Mouse (Mus musculus) stomach, embryonic 14.5 days (tissue): ENCODE data around the gene Sergef. TPM values are rescaled to one million over a fixed set of nuclear protein-coding genes. Genes with fewer than 3 reads are reported as not detected.

Experiments used
- ATAC-seq: fragments of 200-750 bp; cut with Nextera tagmentation; 2 replicates; pipeline ENCODE4 v1.8.0; 2017; ENCODE audit warnings: low read depth, moderate TSS enrichment; ENCODE audit not compliant: insufficient number of reproducible peaks, insufficient read depth, low FRiP score
- H3K27ac ChIP-seq: fragments of 300-500 bp; sonication (generic); 2 replicates; pipeline ENCODE4 v1.5.1; 2014; ENCODE audit warnings: mild to moderate bottlenecking, low read length, moderate library complexity, mixed read lengths
- H3K27me3 ChIP-seq: fragments of 300-500 bp; sonication (generic); 2 replicates; pipeline ENCODE4 v1.6.1; 2014; ENCODE audit warnings: low read length, control low read depth, mixed read lengths; ENCODE audit not compliant: control insufficient read depth, insufficient read depth
- H3K36me3 ChIP-seq: fragments of 300-500 bp; sonication (generic); 2 replicates; pipeline ENCODE4 v1.6.1; 2014; ENCODE audit warnings: mild to moderate bottlenecking, control low read depth, low read length, moderate library complexity, mixed read lengths; ENCODE audit not compliant: control insufficient read depth, insufficient read depth
- H3K4me1 ChIP-seq: fragments of 300-500 bp; sonication (generic); 2 replicates; pipeline ENCODE4 v1.6.1; 2014; ENCODE audit warnings: low read length, control low read depth, mixed read lengths; ENCODE audit not compliant: control insufficient read depth, insufficient read depth
- H3K4me2 ChIP-seq: fragments of 300-500 bp; sonication (generic); replicated peaks from 2 replicates; pipeline ENCODE4 v1.6.1; 2014; ENCODE audit warnings: low read depth, low read length, control low read depth
- H3K4me3 ChIP-seq: fragments of 300-500 bp; sonication (generic); 2 replicates; pipeline ENCODE4 v1.5.1; 2014; ENCODE audit warnings: low read depth, low read length, control low read depth
- H3K9ac ChIP-seq: fragments of 300-500 bp; sonication (generic); replicated peaks from 2 replicates; pipeline ENCODE4 v1.6.1; 2014; ENCODE audit warnings: low read depth, mild to moderate bottlenecking, control low read depth, low read length, moderate library complexity, mixed read lengths
- H3K9me3 ChIP-seq: fragments of 300-500 bp; sonication (generic); 2 replicates; pipeline ENCODE4 v1.6.1; 2016; ENCODE audit warnings: low read depth, low read length, control low read depth; ENCODE audit not compliant: control insufficient read depth
- WGBS: fragments of 180-500 bp; shearing (Covaris S2); extraction: QIAGEN DNeasy Blood & Tissue Kit; methylation state at CpG from one replicate; pipeline ENCODE4 v1.1.7; 2014; 5-methylcytosine and 5-hydroxymethylcytosine counted together
- polyA plus RNA-seq: library from polyadenylated mRNA; unstranded; fragments of >200 nt; fragmentation: Nextera tagmentation; extraction: Ambion mirVana; gene quantifications from 2 replicates; pipeline ENCODE4 v1.2.1, GENCODE M21; 2014

Gene Sergef
- polyA plus RNA-seq, 1 experiment from 2014 or later, result 18.4 TPM

DNA sequence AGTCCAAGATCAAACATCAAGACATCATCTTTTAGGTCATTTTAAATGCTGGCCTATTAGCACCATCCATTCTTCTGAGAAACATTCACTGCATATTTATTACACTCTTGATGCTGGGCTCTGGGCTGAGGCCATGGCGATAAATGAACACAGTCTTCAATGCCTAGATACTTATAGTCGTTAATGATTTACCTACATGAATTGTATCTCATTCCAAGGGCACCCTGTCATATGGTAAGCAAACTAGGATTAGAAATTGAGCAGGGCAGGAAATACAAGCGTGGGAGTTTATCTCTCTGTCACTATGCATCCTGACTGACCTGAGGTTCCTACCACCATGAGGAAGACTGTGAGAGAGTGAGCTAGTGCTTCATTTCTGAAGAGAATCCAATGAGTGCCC lies 170.1 kb downstream of the Sergef start:
- no peaks in the 10 kb centered on the region for H3K36me3 ChIP-seq
- H3K27ac ChIP-seq, result no peak overlapping the region
- WGBS, result 62% methylated on average over 3 of the region's 3 CpGs
- no peak overlapping the region for H3K4me2 ChIP-seq
- H3K9ac ChIP-seq, result no peak overlapping the region
- ATAC-seq, result no peak
- H3K4me1 ChIP-seq, result 0 out of 2 replicates have a peak, but pooled peaks cover 3% of the 10 kb centered on the region
- no peaks in the 10 kb centered on the region for H3K27me3 ChIP-seq
- no peak overlapping the region for H3K4me3 ChIP-seq
- H3K9me3 ChIP-seq, result no peaks in the 10 kb centered on the region

DNA sequence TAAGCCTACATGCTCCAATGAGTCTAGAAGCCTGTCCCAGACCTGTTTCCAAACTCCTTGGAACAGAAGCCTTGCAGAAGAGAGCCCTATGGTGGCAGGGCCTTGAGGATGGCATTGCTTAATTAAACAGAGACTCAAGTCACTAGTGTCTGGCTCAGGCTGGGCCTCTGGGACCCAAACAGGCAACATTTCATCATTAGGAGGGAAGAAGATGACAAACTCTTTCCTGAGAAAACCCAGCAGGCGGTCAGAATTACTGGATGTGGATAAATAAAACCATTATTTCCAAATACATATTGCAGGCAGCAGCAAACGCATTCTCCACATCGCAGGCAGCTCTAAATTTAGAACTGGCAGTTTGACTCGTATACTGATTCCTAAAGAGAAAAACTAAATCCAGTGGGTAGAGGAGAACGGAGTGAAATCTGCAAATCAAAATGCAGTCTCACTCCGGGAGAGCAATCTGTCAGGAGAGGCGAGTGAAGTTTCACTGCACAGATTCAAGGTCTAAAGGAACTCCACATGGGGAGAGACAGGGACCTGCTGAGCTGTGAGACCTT lies 173.1 kb downstream of the Sergef start:
- no peak for ATAC-seq
- 51% methylated on average over 7 of the region's 7 CpGs for WGBS
- H3K4me2 ChIP-seq, result no peak overlapping the region

DNA sequence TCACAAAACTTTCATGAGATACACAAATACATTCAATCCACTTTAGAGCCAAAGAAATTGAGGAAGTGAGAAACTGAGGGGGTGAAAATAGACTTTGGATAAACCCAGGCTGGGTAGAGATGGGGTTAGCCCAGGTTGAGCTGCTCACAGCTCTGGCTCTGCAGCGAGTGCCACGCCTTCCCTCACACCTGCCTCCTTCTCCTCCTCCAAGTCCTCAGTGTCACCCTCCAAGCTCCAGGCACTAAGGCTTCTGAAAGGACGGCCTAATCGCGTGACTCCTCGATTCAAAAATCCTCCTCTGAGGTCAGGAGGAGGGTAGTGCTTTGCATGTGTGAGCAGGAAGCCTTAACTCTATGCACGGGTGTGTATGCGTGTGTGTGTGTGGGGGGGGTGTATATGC lies 176.5 kb downstream of the Sergef start:
- Histone ChIP-seq H3K4me2 (no peak overlapping the region), H3K4me1 (0 out of 2 replicates have a peak, but pooled peaks cover 3% of the 10 kb centered on the region), H3K9ac (no peak overlapping the region), H3K27ac (no peak overlapping the region), H3K36me3 (no peaks in the 10 kb centered on the region), H3K9me3 (no peaks in the 10 kb centered on the region), H3K4me3 (no peak overlapping the region), H3K27me3 (no peaks in the 10 kb centered on the region)
- WGBS, result 70% methylated on average over 8 of the region's 8 CpGs
- ATAC-seq, result no peak

More for the DNA sequence above, 173.1 kb downstream of the Sergef start:
- no peaks in the 10 kb centered on the region for H3K27me3 ChIP-seq
- H3K9me3 ChIP-seq, result no peaks in the 10 kb centered on the region
- H3K4me1 ChIP-seq, result 0 out of 2 replicates have a peak, but pooled peaks cover 3% of the 10 kb centered on the region
- H3K27ac ChIP-seq, result no peak overlapping the region
- H3K9ac ChIP-seq, result no peak overlapping the region
- H3K36me3 ChIP-seq, result no peaks in the 10 kb centered on the region
- H3K4me3 ChIP-seq, result no peak overlapping the region

DNA sequence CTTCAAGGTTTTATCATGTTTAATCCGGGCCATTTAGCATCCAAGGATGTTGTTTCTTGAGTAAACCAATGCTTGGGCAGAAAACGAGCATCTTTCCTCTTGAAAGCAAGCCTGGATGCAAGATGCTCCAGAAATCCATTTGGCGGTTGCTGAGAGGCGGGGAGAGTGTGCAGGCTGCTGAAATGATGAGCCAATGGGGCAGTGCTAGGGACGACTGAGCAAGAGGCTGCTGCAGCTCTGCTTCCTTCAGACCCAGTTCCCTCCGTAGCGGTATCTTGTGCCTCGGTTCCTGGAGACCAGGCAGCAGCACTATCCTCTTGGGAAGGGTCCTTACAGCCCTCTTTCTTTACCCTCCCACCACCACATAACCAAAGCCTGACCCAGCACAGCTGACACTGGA lies 177.3 kb downstream of the Sergef start:
- Histone ChIP-seq H3K36me3 (no peaks in the 10 kb centered on the region), H3K9me3 (no peaks in the 10 kb centered on the region), H3K27me3 (no peaks in the 10 kb centered on the region), H3K4me2 (no peak overlapping the region), H3K9ac (no peak overlapping the region), H3K27ac (no peak overlapping the region), H3K4me3 (no peak overlapping the region), H3K4me1 (0 out of 2 replicates have a peak, but pooled peaks cover 3% of the 10 kb centered on the region)
- WGBS, result 67% methylated on average over 8 of the region's 8 CpGs
- ATAC-seq, result no peak

DNA sequence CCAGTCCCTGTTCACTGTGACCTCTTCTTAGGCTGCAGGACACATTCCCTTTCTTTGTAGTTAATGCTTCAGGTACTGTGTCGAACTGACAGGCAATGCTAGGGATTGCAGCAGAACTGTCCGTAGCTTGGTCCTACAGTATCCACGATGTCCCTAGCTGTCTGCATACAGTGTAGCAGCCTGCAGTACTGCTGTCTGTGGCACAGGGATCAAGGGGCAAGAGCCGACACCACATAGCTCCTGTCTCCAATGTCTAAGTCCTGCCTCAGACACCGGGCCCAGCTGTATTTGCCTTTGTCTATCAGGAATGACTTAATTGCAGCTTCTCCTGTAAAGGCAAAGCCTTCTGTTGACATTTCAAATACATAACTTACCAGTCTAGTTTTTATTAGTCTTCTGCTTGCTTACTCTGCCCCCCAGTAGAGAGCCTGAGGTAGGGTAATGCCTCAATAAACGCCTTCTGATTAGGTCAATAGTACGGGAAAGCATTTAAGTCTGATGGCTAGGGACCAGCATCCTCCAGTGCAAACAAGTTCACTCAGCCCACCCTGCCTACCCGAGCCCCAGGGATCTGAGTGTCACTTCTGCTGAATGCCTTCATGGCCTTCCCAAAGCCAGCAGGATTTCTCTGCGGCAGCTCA lies 179.9 kb downstream of the Sergef start:
- no peaks in the 10 kb centered on the region for H3K9me3 ChIP-seq
- no peak overlapping the region for H3K4me3 ChIP-seq
- WGBS, result 61% methylated on average over 9 of the region's 9 CpGs
- H3K27ac ChIP-seq, result no peak overlapping the region
- no peaks in the 10 kb centered on the region for H3K4me1 ChIP-seq
- no peak overlapping the region for H3K4me2 ChIP-seq
- H3K36me3 ChIP-seq, result no peaks in the 10 kb centered on the region
- no peaks in the 10 kb centered on the region for H3K27me3 ChIP-seq
- ATAC-seq, result 0 out of 2 replicates have a peak, but pooled peaks have one; percentile 14
- H3K9ac ChIP-seq, result no peak overlapping the region

DNA sequence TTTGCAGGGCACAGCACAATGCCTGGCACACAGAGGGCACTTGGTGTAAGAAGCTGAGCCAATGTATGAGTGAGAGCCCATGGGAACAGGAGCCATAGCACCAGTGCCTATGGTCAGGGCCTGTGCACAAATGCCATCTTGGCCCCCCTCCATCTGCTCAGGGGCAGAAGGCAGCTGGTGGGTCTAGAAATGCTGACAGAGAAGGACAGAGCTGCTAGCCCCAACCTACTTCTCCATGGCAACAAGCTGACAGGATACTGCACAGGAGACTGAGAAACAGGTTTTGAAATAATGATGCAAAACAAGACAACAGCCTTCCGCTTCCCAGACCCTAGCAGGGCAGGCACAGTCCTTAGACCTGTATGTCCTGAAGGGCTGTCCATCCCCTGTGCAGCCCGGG lies 180.4 kb downstream of the Sergef start:
- 75% methylated on average over 2 of the region's 2 CpGs for WGBS
- no peak overlapping the region for H3K4me2 ChIP-seq
- H3K27ac ChIP-seq, result no peak overlapping the region
- ATAC-seq, result no peak
- H3K9me3 ChIP-seq, result no peaks in the 10 kb centered on the region
- H3K4me3 ChIP-seq, result no peak overlapping the region
- H3K9ac ChIP-seq, result no peak overlapping the region
- no peaks in the 10 kb centered on the region for H3K27me3 ChIP-seq
- no peaks in the 10 kb centered on the region for H3K36me3 ChIP-seq
- no peaks in the 10 kb centered on the region for H3K4me1 ChIP-seq

DNA sequence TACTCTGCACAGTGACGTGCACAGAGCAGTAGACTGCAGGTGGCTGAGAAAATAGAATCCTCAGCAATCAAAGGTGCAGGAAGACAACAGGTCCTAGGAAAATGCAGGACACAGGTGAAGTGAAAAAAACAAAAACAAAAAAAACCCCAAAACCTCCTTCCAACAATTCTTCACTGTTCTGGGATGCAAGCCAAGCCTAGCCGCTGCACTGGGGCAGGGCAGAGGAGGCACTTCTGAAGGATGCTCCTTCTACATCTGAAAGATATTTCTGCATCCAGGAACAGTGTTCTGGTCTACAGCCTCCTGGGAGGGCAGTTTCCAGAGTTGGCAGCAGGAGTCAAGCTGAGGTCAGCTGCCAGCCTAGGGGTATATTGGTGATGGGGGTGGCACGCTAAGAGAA lies 181.7 kb downstream of the Sergef start:
- Histone ChIP-seq H3K9ac (no peak overlapping the region), H3K36me3 (no peaks in the 10 kb centered on the region), H3K4me2 (no peak overlapping the region), H3K9me3 (no peaks in the 10 kb centered on the region), H3K27ac (no peak overlapping the region), H3K27me3 (no peaks in the 10 kb centered on the region), H3K4me1 (no peaks in the 10 kb centered on the region), H3K4me3 (no peak overlapping the region)
- ATAC-seq, result 0 out of 2 replicates have a peak, but pooled peaks have one; percentile 6
- 61% methylated on average over 3 of the region's 3 CpGs for WGBS

DNA sequence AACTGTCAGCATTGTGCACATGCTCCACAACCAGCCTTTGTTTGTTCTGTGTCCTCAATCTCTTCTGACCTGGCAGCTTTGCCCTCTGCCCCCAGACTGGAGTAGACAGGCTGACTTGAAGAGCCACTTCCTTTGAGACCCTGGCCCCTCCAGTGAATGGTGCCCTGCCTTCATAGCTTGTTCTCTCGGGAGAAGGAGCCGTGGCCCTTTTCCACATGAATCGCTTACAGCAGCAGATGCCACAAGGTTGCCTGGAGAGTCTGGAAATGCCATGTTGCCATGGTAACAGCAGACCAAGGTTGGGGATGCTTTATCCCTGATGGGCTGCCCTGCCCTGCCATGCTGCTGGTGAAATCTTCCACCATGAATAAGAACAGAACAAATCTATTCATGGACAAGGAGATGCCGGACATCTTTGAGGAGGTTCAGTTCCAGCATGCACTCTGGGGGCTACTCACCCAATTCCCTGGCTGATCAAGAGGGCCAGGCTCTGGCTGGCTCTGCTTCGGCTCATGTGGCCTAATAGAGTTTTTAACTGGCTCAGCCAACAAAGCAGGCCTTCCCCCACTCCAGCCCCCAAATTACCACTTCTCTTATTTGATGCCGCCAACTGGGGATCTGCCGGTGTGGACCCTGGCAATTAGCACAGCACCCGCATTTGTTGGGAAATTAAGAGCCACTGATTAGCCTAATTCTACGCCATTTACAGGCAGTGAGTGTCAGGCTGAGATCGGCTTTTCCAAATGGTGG lies 185.5 kb downstream of the Sergef start:
- WGBS, result 53% methylated on average over 10 of the region's 10 CpGs
- H3K4me3 ChIP-seq, result no peak overlapping the region
- ATAC-seq, result no peak

More for the DNA sequence above, 185.5 kb downstream of the Sergef start:
- Histone ChIP-seq H3K27ac (no peak overlapping the region), H3K36me3 (no peaks in the 10 kb centered on the region), H3K9me3 (no peaks in the 10 kb centered on the region), H3K9ac (no peak overlapping the region), H3K4me2 (no peak overlapping the region), H3K27me3 (no peaks in the 10 kb centered on the region), H3K4me1 (no peaks in the 10 kb centered on the region)
